Mouse (Mus musculus) bone marrow, adult 2 months (tissue): Measurements from ENCODE around the gene Polr1d.

Experiments used
- CTCF ChIP-seq: fragments of 200-500 bp; IDR thresholded peaks from 2 replicates; pipeline ENCODE4 v1.5.1; 2011; ENCODE audit warnings: low read length, control low read depth; ENCODE audit not compliant: control insufficient read depth, insufficient read depth
- POLR2A ChIP-seq: fragments of 200-500 bp; IDR thresholded peaks from 2 replicates; pipeline ENCODE4 v1.6.1; 2011; ENCODE audit warnings: low read depth, mild to moderate bottlenecking, control low read depth, low read length, borderline replicate concordance; ENCODE audit not compliant: control insufficient read depth

DNA sequence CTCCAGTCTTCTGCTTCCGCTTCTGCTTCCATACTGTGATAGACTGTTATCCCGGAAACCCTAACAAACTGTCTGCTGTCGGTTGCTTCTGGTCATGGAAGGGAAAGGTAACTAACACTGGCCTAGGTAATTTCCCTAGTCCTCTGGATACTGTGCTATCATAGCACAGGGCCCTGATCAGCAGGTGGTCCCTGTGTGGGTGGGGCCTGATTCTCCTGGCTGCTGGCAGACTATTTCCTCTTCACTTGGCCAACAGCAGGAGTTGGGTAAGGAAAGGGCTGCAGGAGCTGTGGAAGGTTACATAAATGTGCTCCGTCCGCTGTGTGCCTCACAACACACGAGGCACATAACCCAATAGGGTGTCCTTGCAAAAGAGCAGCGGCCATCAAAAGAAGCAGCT lies 80.6 kb downstream of the Polr1d start:
- TF ChIP-seq CTCF (no peak), POLR2A (no peak)
